Mouse (Mus musculus) lung, postnatal 0 days (tissue): ENCODE measurements around the gene Spats2. TPM values are rescaled to one million over a fixed set of nuclear protein-coding genes. Genes with fewer than 3 reads are reported as not detected.
"Not testable (repeated sequence)": the region's sequence is repeated elsewhere in the genome, so short reads cannot be mapped to it uniquely, and the experiment has no call there.

ENCODE experiments used
- ATAC-seq: fragments of 200-750 bp; cut with Nextera tagmentation; 2 replicates; pipeline ENCODE4 v1.8.0; 2017; ENCODE audit warnings: moderate library complexity
- DNase-seq: peaks from one replicate; pipeline ENCODE4 v3.0.0-alpha.2; 2016; ENCODE audit warnings: low spot score
- H3K27ac ChIP-seq: fragments of 300-500 bp; sonication (generic); 2 replicates; pipeline ENCODE4 v1.5.1; 2014; ENCODE audit warnings: antibody characterized with exemption, mild to moderate bottlenecking, low read length, mixed read lengths
- H3K27me3 ChIP-seq: fragments of 300-500 bp; sonication (generic); replicated peaks from 2 replicates; pipeline ENCODE4 v1.6.1; 2014; ENCODE audit warnings: low read length, mixed read lengths; ENCODE audit not compliant: insufficient read depth
- H3K36me3 ChIP-seq: fragments of 300-500 bp; sonication (generic); 2 replicates; pipeline ENCODE4 v1.6.1; 2014; ENCODE audit warnings: low read length, mixed read lengths; ENCODE audit not compliant: insufficient read depth
- H3K4me1 ChIP-seq: fragments of 300-500 bp; sonication (generic); 2 replicates; pipeline ENCODE4 v1.6.1; 2014; ENCODE audit warnings: antibody characterized with exemption, low read depth, low read length, mixed read lengths; ENCODE audit not compliant: insufficient read depth
- H3K4me2 ChIP-seq: fragments of 300-500 bp; sonication (generic); replicated peaks from 2 replicates; pipeline ENCODE4 v1.6.1; 2014; ENCODE audit warnings: low read depth, mild to moderate bottlenecking, low read length, moderate library complexity, mixed read lengths
- H3K4me3 ChIP-seq: fragments of 300-500 bp; sonication (generic); 2 replicates; pipeline ENCODE4 v1.5.1; 2014; ENCODE audit warnings: low read depth, low read length
- H3K9ac ChIP-seq: fragments of 300-500 bp; sonication (generic); replicated peaks from 2 replicates; pipeline ENCODE4 v1.6.1; 2014; ENCODE audit warnings: low read depth, mild to moderate bottlenecking
- H3K9me3 ChIP-seq: fragments of 300-500 bp; sonication (generic); 2 replicates; pipeline ENCODE4 v1.6.1; 2016; ENCODE audit warnings: low read length, mixed read lengths
- CTCF ChIP-seq: IDR thresholded peaks from 2 replicates; pipeline ENCODE4 v1.5.1; 2016; ENCODE audit warnings: antibody characterized with exemption, mild to moderate bottlenecking
- EP300 ChIP-seq: IDR thresholded peaks from 2 replicates; pipeline ENCODE4 v1.6.1; 2016; ENCODE audit warnings: antibody characterized with exemption, mild to moderate bottlenecking, control low read depth
- WGBS: fragments of 180-500 bp; shearing (Covaris S2); extraction: QIAGEN DNeasy Blood & Tissue Kit; methylation state at CpG from one replicate; pipeline ENCODE4 v1.1.7; 2014; 5-methylcytosine and 5-hydroxymethylcytosine counted together
- polyA plus RNA-seq: library from polyadenylated mRNA; unstranded; fragments of >200 nt; fragmentation: Nextera tagmentation; extraction: Ambion mirVana; gene quantifications from 2 replicates; pipeline ENCODE4 v1.2.1, GENCODE M21; 2015

The Spats2 gene
- polyA plus RNA-seq, 1 experiment from 2014 or later: 13.7 TPM

DNA sequence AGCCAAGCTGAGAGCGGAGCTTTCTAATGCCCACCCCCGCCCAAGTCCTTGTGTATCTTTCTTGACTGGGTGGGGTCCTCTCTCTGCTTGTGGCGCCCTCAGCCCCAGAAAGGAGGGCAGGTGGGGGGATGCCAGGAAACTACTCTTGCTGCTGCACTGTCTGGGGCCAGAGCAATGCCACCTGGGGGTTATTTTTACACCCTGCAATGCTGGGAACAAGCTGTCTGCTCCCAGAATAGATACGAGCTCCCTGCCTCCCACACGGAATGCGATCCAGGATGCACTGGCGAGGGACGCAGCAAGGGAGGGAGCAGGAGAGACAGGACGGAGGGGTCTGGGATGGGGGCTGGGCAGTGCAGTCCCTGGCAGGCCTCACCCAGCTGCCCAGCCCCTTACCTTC lies 123.3 kb downstream of the Spats2 start:
- Histone ChIP-seq H3K9me3 (no peaks in the 10 kb centered on the region), H3K27ac (no peak overlapping the region), H3K27me3 (no peaks in the 10 kb centered on the region), H3K4me1 (no peaks in the 10 kb centered on the region), H3K9ac (no peak overlapping the region), H3K4me2 (no peak overlapping the region), H3K36me3 (peaks cover 20% of the 10 kb centered on the region; the same call in 1 of the 2 replicates), H3K4me3 (no peak overlapping the region)
- ATAC-seq (no peak), DNase-seq (no peak)
- TF ChIP-seq CTCF (no peak), EP300 (no peak)
- 78% methylated on average over 9 of the region's 9 CpGs for WGBS

DNA sequence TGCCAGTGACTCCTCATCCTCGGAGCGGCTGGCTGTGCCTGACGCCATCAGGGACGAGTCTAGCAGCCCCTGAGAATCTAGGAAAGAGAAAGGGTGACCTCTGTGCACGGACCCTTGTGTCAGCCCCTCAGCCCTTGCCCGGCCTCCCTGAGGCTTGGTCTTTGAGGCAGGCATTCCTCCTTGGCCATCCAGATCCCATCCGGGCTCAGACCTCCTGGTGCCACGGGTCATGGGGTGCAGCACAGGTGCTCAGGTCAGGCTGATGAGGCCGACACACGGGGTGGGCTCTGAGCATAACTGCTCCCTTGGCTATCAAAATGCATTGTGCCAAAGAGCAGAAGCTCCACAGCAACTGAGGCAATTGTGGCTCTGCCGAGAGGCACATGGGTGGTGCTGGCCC lies 124.2 kb downstream of the Spats2 start:
- H3K4me2 ChIP-seq: no peak overlapping the region
- no peaks in the 10 kb centered on the region for H3K9me3 ChIP-seq
- H3K27ac ChIP-seq: no peak overlapping the region
- no peak for DNase-seq
- no peaks in the 10 kb centered on the region for H3K4me1 ChIP-seq
- TF ChIP-seq EP300 (no peak), CTCF (no peak)
- H3K4me3 ChIP-seq: no peak overlapping the region
- no peak for ATAC-seq
- peaks cover 16% of the 10 kb centered on the region; the same call in 1 of the 2 replicates for H3K36me3 ChIP-seq
- no peak overlapping the region for H3K9ac ChIP-seq
- WGBS: 90% methylated on average over 11 of the region's 11 CpGs
- no peaks in the 10 kb centered on the region for H3K27me3 ChIP-seq

- Histone ChIP-seq H3K4me2 (peak overlapping the region; percentile 72), H3K36me3 (peaks cover 11% of the 10 kb centered on the region; the same call in 1 of the 2 replicates), H3K4me3 (peak overlapping the region; percentile 60)
- under 1% methylated on average over 14 of the region's 15 CpGs for WGBS
- peak; percentile 2; the same call in 1 of the 2 replicates for ATAC-seq
- H3K4me1 ChIP-seq, H3K9me3 ChIP-seq, H3K9ac ChIP-seq, H3K27me3 ChIP-seq, H3K27ac ChIP-seq, DNase-seq: not testable (repeated sequence)
Observed at GRCm38 (mm10) chr15:99251111-99251510, 125.4 kb downstream of the Spats2 start.

DNA sequence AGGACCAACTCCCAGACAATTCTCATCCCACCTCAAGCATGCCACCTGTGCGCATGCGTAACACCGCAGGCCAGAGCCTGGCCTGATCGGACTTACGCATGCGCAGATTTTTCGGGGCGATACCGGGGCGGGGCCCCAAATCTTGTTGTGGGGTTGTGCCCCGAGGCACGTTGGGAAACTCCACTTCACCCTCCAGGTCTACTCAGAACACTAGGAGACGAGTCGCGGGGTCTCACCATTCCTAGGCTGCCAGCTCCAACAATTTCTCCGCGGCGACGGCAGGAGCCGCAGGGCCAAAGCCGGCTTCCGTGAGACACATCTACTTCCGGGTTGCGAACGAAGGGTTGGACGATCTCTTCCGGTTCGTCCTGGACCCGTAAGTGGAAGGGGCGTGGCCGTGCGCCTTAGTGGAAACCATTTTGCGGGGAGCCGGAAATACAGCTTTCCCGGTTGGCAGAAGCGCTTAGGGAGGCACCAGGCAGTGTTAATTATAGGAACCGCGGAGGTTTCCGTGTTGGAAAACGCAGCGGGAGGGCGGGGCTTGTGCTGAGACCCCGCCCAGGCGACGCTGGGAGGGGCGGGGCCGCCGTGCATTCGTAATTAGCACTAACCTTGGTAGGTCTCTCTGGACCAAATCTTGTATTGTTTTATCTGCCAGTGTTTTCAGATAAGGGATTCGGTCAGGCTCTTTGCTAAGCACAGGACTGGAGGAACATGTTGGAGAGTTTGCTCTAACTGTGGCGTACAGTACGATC lies 126.1 kb downstream of the Spats2 start, which contains the start of gene Mcrs1:
Mcrs1 (minus strand) TSS at position 336 of the 755 bp plus-strand sequence.
- Histone ChIP-seq H3K36me3 (peaks cover 11% of the 10 kb centered on the region; the same call in 1 of the 2 replicates), H3K4me2 (peak within 1 kb of the TSS; percentile 72), H3K9ac (peak within 1 kb of the TSS; percentile 76), H3K4me1 (no peaks in the 10 kb centered on the region), H3K4me3 (peak within 1 kb of the TSS; percentile 60), H3K27me3 (no peaks in the 10 kb centered on the region), H3K27ac (peak within 1 kb of the TSS; percentile 94), H3K9me3 (no peaks in the 10 kb centered on the region)
- ATAC-seq (peak; percentile 96), DNase-seq (peak; percentile 100)
- under 1% methylated on average over 52 of the region's 52 CpGs for WGBS
- peak; percentile 70 for TF ChIP-seq EP300
- TF ChIP-seq CTCF: peak; percentile 12; the same call in 1 of the 2 replicates

DNA sequence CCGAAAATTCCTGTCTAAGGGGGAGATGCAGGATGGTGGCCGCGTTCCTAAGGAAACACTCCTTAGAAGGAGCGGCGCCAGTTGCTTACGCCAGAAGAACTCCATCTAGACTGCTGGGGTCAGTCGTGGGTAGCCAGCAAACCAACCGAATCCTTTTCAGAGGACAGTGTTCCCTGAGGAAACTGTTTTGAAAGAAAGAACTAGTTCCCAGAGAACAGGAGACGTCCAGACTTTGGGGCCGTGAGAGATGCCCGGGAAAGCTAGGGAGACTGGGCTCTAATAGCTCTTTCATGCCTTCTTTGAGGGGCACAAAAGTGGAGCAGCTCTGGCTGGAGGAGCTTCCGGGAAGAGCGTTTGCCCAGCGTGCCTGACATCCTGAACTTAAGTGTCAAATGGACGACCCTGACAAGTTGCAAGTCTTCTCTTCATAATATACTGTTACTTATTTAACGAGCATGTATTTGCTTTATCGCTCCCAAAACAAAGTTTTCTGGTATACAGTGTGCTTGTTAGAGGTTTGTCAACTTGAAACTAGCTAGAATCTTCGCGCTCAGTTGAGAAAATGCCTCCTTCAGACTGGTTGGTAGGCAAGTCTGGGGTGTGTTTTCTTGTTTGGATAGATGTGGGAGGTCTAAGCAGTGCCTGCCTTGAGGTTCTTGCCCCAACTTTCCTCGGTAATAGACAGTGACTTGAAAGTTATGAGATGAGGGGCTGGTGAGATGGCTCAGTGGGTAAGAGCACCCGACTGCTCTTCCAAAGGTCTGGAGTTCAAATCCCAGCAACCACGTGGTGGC lies 126.9 kb downstream of the Spats2 start:
- peak; percentile 71 for ATAC-seq
- H3K27me3 ChIP-seq: no peaks in the 10 kb centered on the region
- peak overlapping the region; percentile 34; the same call in 1 of the 2 replicates for H3K9ac ChIP-seq
- H3K4me3 ChIP-seq: peak overlapping the region; percentile 60
- peak overlapping the region; percentile 94 for H3K27ac ChIP-seq
- 4% methylated on average over 22 of the region's 22 CpGs for WGBS
- peak; percentile 92 for DNase-seq
- no peaks in the 10 kb centered on the region for H3K4me1 ChIP-seq
- H3K4me2 ChIP-seq: peak overlapping the region; percentile 72
- no peaks in the 10 kb centered on the region for H3K9me3 ChIP-seq
- H3K36me3 ChIP-seq: peaks cover 6% of the 10 kb centered on the region; the same call in 1 of the 2 replicates
- TF ChIP-seq EP300: 0 out of 2 replicates have a peak, but pooled peaks have one; percentile 3
- TF ChIP-seq CTCF: peak; percentile 46

DNA sequence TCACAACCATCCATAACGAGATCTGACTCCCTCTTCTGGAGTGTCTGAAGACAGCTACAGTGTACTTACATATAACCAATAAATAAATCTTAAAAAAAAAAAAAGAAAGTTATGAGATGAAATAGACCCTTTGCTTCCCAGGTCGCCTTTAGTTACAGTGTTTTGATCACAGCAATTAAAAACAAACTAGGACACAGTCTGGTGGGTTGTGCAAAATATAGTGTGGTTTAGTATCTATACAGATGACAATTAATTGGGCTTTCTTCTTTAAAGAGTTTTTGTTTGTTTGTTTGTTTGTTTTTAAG lies 127.4 kb downstream of the Spats2 start:
- peak overlapping the region; percentile 72; the same call in 1 of the 2 replicates for H3K4me2 ChIP-seq
- not testable (repeated sequence) for H3K9me3 ChIP-seq, H3K9ac ChIP-seq, H3K4me3 ChIP-seq, H3K4me1 ChIP-seq, ATAC-seq, H3K36me3 ChIP-seq, H3K27me3 ChIP-seq, DNase-seq
- WGBS: 36% methylated on average over 2 of the region's 2 CpGs
- H3K27ac ChIP-seq: peak overlapping the region; percentile 94; the same call in 1 of the 2 replicates
